Mouse (Mus musculus): ENCODE results near the gene Plac9a. TPM values are rescaled to one million over a fixed set of nuclear protein-coding genes. Genes with fewer than 3 reads are reported as not detected.
"Not testable (repeated sequence)": the region's sequence is repeated elsewhere in the genome, so short reads cannot be mapped to it uniquely, and the experiment has no call there.

The Plac9a gene
- polyA plus RNA-seq, 1 experiment from 2014 or later: not detected

DNA sequence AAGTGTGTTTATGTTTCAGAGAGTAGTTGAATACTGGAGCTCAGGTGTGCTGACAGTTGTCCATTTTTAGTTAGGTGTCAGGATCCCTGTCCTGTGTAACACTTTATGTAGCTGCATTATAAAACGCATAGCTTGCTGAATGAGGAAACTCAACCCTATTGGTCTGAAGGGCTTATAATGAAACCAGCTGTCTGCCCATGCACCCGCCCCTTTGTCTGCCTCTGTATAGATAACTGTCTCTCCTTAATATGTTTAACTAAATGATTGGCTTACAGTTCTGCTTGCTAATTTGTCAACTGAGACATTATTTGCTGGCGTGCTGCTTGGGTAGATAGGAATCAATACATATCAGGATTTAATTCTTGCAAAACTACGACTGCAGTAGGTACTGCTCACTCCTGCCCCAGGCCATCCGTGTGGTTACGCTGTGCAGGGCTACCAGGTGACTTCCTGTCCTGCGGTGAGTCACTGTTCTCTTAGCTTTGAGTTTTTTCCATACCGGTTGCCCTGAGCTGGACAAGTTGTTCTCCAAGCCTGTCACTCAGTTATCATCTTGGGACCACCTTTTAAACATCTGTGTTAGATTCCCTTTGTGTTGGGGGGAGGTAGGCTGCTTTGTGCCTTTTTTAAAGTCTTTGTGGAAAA is 47.5 kb downstream of the Plac9a start:
- 43% methylated on average over 8 of the region's 8 CpGs for WGBS
- H3K9me3 ChIP-seq (ENCODE audit: control insufficient read depth, low read length): no peaks in the 10 kb centered on the region
- no peak overlapping the region for H3K4me2 ChIP-seq (ENCODE audit: low read length)
- no peaks in the 10 kb centered on the region for H3K36me3 ChIP-seq (ENCODE audit: control insufficient read depth, insufficient read depth, low read length)
- H3K4me3 ChIP-seq (ENCODE audit: low read depth, low read length): no peak overlapping the region
- no peak overlapping the region for H3K27ac ChIP-seq (ENCODE audit: low read depth)
- H3K4me1 ChIP-seq (replicated peaks; ENCODE audit: control insufficient read depth, insufficient read depth, low read length): 0 out of 2 replicates have a peak, but pooled peaks cover 10% of the 10 kb centered on the region
- DNase-seq (ENCODE audit: low spot score): no peak
- no peak overlapping the region for H3K9ac ChIP-seq (ENCODE audit: low read length)
- no peaks in the 10 kb centered on the region for H3K27me3 ChIP-seq (replicated peaks; ENCODE audit: control insufficient read depth, insufficient read depth, low read length)
- ATAC-seq (replicated peaks; ENCODE audit: low FRiP score, low TSS enrichment, low read depth): no peak

DNA sequence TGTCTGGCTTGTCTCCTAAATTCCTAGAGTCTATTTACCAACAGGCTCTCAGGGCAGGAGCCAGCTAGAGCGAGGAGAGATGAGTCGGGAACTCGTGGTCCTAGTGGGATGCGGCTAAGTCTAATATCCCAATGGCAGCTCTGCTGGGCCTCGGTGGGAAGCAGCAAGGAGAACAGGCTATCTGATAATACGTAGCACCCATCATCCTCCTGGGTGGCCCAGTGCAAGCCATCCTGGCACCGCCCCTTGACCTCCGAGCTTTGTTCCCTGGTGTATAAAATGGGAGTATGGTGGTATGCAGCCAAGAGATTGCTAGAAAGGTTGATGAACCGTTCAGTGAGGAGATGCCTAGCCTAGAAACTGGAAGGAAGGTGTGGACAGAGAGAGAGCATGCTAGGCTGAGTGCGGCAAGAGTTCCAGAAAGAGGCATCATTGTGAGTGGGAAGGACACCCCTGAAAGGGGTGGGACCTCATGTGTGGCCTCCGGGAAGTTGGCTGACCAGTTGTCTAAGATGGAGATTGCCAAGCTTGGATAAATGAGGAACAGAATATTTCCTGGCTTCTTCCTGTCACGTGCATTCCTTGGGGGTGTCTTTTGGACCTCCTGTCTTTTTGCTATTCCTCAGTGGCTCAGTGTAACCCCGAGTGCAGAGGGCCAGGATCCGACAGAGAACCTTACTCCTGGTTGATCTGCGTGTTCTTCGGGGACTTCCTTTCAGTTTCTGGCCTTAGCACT is 49.0 kb downstream of the Plac9a start:
- Histone ChIP-seq H3K36me3 (ENCODE audit: control insufficient read depth, insufficient read depth, low read length) (no peaks in the 10 kb centered on the region), H3K27me3 (replicated peaks; ENCODE audit: control insufficient read depth, insufficient read depth, low read length) (no peaks in the 10 kb centered on the region), H3K9me3 (ENCODE audit: control insufficient read depth, low read length) (no peaks in the 10 kb centered on the region), H3K9ac (ENCODE audit: low read length) (no peak overlapping the region), H3K27ac (ENCODE audit: low read depth) (no peak overlapping the region), H3K4me1 (replicated peaks; ENCODE audit: control insufficient read depth, insufficient read depth, low read length) (0 out of 2 replicates have a peak, but pooled peaks cover 10% of the 10 kb centered on the region), H3K4me3 (ENCODE audit: low read depth, low read length) (no peak overlapping the region), H3K4me2 (ENCODE audit: low read length) (no peak overlapping the region)
- WGBS: 91% methylated on average over 16 of the region's 16 CpGs
- ATAC-seq (replicated peaks; ENCODE audit: low FRiP score, low TSS enrichment, low read depth): no peak
- DNase-seq (ENCODE audit: low spot score): no peak

DNA sequence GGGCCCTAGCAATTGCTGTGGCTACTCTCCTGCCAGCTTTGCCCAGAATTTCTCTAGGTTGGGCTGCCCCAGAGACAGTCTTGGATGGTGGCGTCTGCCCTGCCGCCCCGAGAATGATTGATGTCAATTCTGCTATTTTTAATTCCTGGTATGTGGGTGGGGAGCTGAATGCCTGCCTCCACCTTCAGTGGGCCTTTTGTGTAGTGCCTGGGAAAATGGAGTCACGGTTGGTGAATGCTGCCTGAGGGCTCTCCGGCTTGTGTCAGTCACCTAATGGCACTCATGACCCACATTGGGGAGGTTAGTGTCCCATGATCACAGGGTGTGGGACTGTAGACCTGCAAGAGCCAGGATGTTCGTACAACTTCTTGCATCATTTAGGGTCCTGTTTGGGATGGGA is 49.6 kb downstream of the Plac9a start:
- 67% methylated on average over 6 of the region's 6 CpGs for WGBS
- H3K4me3 ChIP-seq (ENCODE audit: low read depth, low read length): no peak overlapping the region
- H3K27ac ChIP-seq (ENCODE audit: low read depth): no peak overlapping the region
- no peak overlapping the region for H3K4me2 ChIP-seq (ENCODE audit: low read length)
- no peak for ATAC-seq (replicated peaks; ENCODE audit: low FRiP score, low TSS enrichment, low read depth)
- no peak overlapping the region for H3K9ac ChIP-seq (ENCODE audit: low read length)
- H3K4me1 ChIP-seq (replicated peaks; ENCODE audit: control insufficient read depth, insufficient read depth, low read length): 0 out of 2 replicates have a peak, but pooled peaks cover 10% of the 10 kb centered on the region
- no peak for DNase-seq (ENCODE audit: low spot score)
- no peaks in the 10 kb centered on the region for H3K9me3 ChIP-seq (ENCODE audit: control insufficient read depth, low read length)
- H3K27me3 ChIP-seq (replicated peaks; ENCODE audit: control insufficient read depth, insufficient read depth, low read length): no peaks in the 10 kb centered on the region
- H3K36me3 ChIP-seq (ENCODE audit: control insufficient read depth, insufficient read depth, low read length): no peaks in the 10 kb centered on the region

DNA sequence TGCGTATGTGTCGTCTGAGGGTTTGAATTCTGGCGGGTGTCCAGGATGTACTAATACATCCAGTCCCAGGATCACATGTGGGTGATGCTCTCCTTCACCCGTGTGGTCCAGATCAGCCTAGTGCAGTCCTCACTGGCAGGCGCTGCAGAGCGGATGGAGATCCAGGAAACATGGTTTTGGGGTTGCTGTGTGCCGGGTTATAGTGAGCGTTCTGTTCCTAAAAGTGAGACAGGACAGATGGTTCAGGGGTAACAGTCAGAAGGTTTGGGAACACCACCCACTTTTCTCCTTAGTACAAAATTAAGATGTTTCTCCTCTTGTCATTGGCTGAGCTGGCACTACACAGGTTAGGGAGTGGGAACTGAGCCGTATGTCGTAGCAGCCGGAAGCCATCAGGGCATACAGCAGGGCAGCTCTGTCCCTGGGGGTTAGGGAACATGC is 50.8 kb downstream of the Plac9a start:
- Histone ChIP-seq H3K27ac (ENCODE audit: low read depth) (no peak overlapping the region), H3K27me3 (replicated peaks; ENCODE audit: control insufficient read depth, insufficient read depth, low read length) (no peaks in the 10 kb centered on the region), H3K36me3 (ENCODE audit: control insufficient read depth, insufficient read depth, low read length) (no peaks in the 10 kb centered on the region), H3K9me3 (ENCODE audit: control insufficient read depth, low read length) (no peaks in the 10 kb centered on the region), H3K4me3 (ENCODE audit: low read depth, low read length) (no peak overlapping the region), H3K4me1 (replicated peaks; ENCODE audit: control insufficient read depth, insufficient read depth, low read length) (0 out of 2 replicates have a peak, but pooled peaks cover 10% of the 10 kb centered on the region), H3K4me2 (ENCODE audit: low read length) (no peak overlapping the region), H3K9ac (ENCODE audit: low read length) (no peak overlapping the region)
- DNase-seq (ENCODE audit: low spot score) (no peak), ATAC-seq (replicated peaks; ENCODE audit: low FRiP score, low TSS enrichment, low read depth) (no peak)
- WGBS: 71% methylated on average over 11 of the region's 11 CpGs

DNA sequence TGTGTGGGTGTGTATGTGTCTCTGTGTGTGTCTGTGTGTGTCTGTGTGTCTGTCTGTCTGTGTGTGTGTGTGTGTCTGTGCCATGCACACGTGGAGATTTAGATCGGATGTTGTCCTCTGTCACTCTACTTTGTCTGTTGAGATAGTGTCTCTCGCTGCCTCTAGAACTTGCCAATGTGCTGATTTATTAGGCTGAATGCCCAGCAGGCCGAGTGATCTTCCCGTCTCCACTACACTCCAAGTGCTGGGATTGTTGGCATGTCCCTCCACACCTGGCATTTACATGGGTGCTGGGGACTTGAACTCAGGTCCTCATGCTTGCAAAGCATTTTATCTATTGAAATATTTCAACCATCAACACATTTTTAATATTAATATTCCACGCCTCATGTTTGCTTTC is 51.7 kb downstream of the Plac9a start:
- DNase-seq (ENCODE audit: low spot score) (no peak), ATAC-seq (replicated peaks; ENCODE audit: low FRiP score, low TSS enrichment, low read depth) (no peak)
- H3K4me1 ChIP-seq (replicated peaks; ENCODE audit: control insufficient read depth, insufficient read depth, low read length): 0 out of 2 replicates have a peak, but pooled peaks cover 7% of the 10 kb centered on the region
- no peak overlapping the region for H3K4me3 ChIP-seq (ENCODE audit: low read depth, low read length)
- H3K9me3 ChIP-seq (ENCODE audit: control insufficient read depth, low read length): no peaks in the 10 kb centered on the region
- H3K27me3 ChIP-seq (replicated peaks; ENCODE audit: control insufficient read depth, insufficient read depth, low read length): no peaks in the 10 kb centered on the region
- no peak overlapping the region for H3K27ac ChIP-seq (ENCODE audit: low read depth)
- H3K4me2 ChIP-seq (ENCODE audit: low read length): no peak overlapping the region
- H3K9ac ChIP-seq (ENCODE audit: low read length): no peak overlapping the region
- no peaks in the 10 kb centered on the region for H3K36me3 ChIP-seq (ENCODE audit: control insufficient read depth, insufficient read depth, low read length)
- WGBS: 72% methylated on average over 6 of the region's 6 CpGs

DNA sequence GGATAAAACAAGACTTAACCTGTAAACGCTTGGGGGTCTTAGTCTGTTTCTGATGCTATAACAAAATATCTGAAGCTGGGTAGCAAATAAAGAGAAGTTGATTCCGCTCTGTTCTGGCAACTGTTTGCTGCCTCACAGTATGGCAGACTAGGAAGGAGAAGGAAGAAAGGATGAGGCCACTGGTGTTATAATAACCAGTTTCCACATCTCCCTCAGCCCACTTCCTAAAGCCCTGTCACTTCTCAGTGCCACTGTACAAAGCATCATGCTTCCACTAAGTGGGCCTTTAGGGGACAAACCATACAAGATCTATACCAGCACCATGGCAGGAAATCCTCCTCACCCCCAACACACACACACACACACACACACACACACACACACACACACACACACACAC is 52.5 kb downstream of the Plac9a start:
- Histone ChIP-seq H3K9ac (ENCODE audit: low read length) (no peak overlapping the region), H3K4me1 (replicated peaks; ENCODE audit: control insufficient read depth, insufficient read depth, low read length) (0 out of 2 replicates have a peak, but pooled peaks cover 2% of the 10 kb centered on the region), H3K4me2 (ENCODE audit: low read length) (no peak overlapping the region), H3K4me3 (ENCODE audit: low read depth, low read length) (no peak overlapping the region), H3K36me3 (ENCODE audit: control insufficient read depth, insufficient read depth, low read length) (no peaks in the 10 kb centered on the region), H3K27me3 (replicated peaks; ENCODE audit: control insufficient read depth, insufficient read depth, low read length) (no peaks in the 10 kb centered on the region), H3K9me3 (ENCODE audit: control insufficient read depth, low read length) (no peaks in the 10 kb centered on the region), H3K27ac (ENCODE audit: low read depth) (no peak overlapping the region)
- ATAC-seq (replicated peaks; ENCODE audit: low FRiP score, low TSS enrichment, low read depth) (no peak), DNase-seq (ENCODE audit: low spot score) (no peak)
- 95% methylated on average over 2 of the region's 2 CpGs for WGBS

DNA sequence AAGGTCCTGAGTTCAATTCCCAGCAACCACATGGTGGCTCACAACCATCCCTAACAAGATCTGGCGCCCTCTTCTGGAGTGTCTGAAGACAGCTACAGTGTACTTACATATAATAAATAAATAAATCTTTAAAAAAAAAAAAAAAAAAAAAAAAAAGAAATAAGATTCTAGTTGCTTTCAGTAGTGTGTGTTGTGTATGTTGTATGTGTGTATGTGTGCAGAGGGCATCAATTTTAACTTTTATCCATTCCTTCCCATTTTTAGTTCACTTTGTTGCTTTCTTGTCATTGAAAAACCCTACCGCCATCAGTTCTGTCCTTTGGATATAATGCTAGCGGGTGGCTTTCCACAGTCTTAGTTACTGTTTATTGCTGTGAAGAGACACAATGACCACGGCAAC is 54.2 kb downstream of the Plac9a start:
- H3K4me3 ChIP-seq (ENCODE audit: low read depth, low read length); H3K36me3 ChIP-seq (ENCODE audit: control insufficient read depth, insufficient read depth, low read length); DNase-seq (ENCODE audit: low spot score); ATAC-seq (replicated peaks; ENCODE audit: low FRiP score, low TSS enrichment, low read depth); H3K9me3 ChIP-seq (ENCODE audit: control insufficient read depth, low read length); H3K27me3 ChIP-seq (replicated peaks; ENCODE audit: control insufficient read depth, insufficient read depth, low read length); H3K4me2 ChIP-seq (ENCODE audit: low read length); H3K9ac ChIP-seq (ENCODE audit: low read length); H3K4me1 ChIP-seq (replicated peaks; ENCODE audit: control insufficient read depth, insufficient read depth, low read length); H3K27ac ChIP-seq (ENCODE audit: low read depth): not testable (repeated sequence)
- WGBS: 92% methylated on average over 3 of the region's 4 CpGs

DNA sequence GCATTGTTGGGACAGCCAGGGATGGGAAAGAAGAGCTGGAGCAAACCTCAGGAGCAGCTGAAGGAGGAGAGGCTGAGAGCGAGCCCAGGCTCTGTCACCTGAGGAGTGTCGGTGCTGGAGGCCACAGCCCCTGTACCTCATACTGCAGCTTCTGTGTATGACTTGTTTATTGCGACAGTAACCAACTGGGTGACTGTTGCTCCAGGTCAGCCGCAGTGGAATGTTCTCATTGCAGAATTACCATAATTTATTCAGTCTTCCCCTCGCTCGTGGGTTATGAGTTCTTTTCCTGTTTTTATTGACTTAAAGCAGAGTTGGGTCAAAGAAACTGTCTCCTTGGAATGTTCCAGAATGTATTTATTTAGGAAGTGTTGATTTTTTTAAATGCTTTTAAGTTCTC is 54.7 kb downstream of the Plac9a start:
- H3K4me3 ChIP-seq (ENCODE audit: low read depth, low read length): no peak overlapping the region
- 0 out of 2 replicates have a peak, but pooled peaks cover under 1% of the 10 kb centered on the region for H3K4me1 ChIP-seq (replicated peaks; ENCODE audit: control insufficient read depth, insufficient read depth, low read length)
- H3K9me3 ChIP-seq (ENCODE audit: control insufficient read depth, low read length): no peaks in the 10 kb centered on the region
- H3K9ac ChIP-seq (ENCODE audit: low read length): no peak overlapping the region
- WGBS: 76% methylated on average over 6 of the region's 6 CpGs
- ATAC-seq (replicated peaks; ENCODE audit: low FRiP score, low TSS enrichment, low read depth) (no peak), DNase-seq (ENCODE audit: low spot score) (no peak)
- 0 out of 2 replicates have a peak, but pooled peaks cover 5% of the 10 kb centered on the region for H3K27me3 ChIP-seq (replicated peaks; ENCODE audit: control insufficient read depth, insufficient read depth, low read length)
- no peaks in the 10 kb centered on the region for H3K36me3 ChIP-seq (ENCODE audit: control insufficient read depth, insufficient read depth, low read length)
- no peak overlapping the region for H3K4me2 ChIP-seq (ENCODE audit: low read length)
- H3K27ac ChIP-seq (ENCODE audit: low read depth): no peak overlapping the region

Data from intestine, embryonic 14.5 days (tissue).